Mouse (Mus musculus): ENCODE results near the gene Zfp574.

Gene Zfp574

DNA sequence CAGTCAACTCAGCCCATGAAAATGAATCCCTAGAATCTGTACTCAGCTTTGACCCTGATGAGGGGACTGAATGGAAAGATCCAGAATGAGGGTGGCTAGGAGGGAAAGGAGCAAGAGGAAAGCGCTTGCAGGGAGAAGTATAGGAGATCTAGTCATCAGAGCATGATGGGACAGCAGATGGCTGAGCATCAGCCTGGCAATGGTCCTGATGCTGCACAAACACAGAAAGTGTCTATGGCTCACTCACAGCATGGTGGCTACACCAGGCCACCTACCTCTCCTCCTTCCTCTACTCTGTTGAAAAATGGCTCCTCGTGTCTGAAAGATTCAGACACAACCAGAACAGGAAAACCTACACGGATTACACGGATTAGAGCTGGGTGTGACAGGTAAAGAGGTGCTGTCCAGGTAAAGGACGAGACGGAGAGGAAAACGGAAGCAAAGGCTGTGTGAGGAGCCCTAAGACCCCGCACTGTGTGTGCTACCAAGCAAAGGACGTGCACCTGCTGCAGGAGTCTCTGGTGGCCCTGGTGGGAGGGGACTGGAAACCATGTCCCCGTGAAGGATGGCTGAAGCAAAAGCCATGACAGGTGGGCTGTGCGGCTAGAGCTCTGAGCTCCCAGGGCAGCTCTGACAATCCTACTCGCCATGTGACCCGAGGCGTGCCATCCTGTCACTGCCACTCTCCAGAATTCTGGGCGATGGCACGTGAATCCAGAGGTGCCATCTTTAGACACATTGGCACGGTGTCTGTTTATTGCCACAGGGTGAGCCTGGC lies 40.0 kb downstream of the Zfp574 start:
- DNase-seq (ENCODE audit: low spot score) = no peak

DNA sequence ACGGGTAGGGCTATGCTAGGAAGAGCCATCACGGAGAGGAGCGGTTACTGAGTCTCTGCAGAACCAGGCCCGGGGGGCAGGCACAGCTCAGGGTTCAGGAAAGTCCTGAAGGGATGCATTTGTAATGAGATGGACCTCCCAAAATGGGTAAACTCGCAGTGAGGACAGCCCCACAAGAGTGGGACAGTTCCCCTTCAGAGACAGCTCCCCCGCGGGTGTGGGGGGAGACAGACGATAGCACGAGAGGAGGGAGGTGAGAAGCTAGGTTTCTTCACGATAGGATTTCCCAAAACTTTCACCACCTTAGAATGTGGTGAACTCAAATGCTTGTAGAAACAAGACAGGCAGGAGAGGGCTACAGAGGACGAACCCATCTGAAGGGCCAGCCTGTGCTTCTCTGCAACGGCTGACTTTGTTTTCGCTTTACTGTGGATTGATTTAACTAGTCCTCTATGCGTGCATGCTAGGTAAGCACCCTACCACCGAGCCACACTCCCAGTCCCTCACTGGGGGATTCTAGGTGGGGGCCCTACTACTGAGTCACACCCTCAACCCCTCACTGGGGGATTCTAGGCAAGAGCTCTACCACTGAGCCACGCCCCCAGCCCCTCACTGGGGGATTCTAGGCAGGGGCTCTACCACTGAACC lies 40.7 kb downstream of the Zfp574 start:
- DNase-seq (ENCODE audit: low spot score) = no peak

DNA sequence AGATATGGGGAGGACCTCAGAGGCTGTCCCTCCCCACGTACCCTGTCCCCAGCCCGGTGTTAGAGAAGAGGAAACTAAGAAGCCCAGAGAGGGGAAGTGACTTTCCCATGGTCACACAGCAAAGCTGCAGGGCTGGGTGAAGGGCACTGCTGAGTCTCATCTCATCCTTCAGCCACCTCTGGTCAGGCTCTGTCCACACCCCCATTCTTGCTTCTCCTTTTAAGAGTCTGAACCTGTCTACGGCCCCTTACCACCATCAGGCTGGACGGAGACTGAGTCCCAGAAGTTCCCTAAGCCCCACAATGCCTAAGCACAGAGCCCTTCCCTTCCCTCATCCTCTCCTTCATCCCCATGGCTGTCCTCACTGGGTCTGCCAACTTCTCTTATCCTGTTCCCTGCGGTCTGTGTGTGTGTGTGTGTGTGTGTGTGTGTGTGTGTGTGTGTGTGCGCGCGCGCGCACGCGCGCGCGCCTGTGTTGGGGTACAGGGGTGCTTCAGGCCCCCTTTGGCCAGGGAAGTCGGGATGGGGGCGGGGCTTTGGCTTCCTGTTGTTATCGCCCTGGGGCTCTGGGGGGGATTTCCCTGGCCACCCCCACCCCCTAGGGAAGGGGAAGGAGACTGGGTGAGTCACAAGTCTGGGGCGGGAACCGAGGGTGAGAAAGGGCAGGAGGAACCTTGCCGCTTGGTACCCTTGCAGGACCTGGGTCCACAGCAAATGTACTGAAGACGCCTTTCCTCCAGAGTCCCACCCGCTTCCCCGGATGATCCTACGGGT lies 47.9 kb downstream of the Zfp574 start:
- DNase-seq (ENCODE audit: low spot score) = no peak

DNA sequence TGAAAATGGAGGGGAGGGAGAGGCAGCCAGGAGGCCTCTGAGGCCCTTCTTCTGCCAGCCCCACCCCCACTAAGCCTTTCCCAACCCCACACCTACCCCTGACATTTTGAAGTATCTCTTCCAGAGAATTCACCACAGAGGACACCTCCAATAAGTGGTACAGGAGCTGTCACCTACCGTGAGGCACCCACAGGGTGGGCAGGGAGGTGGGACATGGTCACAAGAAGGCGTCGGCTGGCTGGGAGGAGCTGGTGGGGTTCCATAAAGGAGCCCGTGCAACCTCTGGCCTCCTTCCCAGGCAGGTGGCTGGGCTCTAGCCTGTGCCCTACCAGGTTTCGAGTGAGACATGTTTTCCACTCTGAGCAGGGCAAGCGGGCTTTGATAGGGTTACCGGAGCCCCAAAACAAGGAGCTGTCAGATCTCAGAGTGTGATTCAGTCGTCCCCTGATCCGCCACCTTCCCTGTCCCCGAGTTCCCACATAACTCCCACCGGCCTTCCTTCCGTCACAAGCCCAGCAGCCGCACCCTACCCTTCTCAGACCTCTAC lies 48.9 kb downstream of the Zfp574 start:
- no peak for DNase-seq (ENCODE audit: low spot score)

DNA sequence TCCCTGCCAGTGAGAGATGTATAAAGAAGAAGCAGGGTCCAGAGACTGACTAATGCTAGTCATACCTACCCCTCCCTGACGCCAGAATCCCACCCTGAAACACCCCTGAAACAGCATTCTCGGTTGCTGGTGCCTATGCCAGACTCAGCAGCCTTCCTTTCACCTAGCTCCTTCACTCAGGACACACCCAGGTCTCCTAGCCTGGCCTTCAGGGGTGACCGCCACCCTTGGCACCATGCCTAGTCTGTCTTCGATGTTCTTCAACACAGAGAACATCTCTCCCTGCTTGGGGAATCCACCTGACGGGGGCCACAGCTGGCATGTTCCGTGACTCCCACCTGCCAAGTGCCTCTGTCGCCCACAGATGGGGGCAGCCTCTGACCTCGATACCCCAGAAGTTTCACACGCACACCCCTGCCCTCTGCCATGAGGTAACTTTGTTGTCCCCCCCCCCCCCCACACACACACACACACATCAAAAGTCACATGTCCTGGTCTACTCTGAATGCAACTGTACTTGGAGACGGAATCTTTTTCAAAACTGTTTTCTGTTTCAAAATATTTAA lies 53.4 kb downstream of the Zfp574 start:
- no peak for DNase-seq (ENCODE audit: low spot score)

DNA sequence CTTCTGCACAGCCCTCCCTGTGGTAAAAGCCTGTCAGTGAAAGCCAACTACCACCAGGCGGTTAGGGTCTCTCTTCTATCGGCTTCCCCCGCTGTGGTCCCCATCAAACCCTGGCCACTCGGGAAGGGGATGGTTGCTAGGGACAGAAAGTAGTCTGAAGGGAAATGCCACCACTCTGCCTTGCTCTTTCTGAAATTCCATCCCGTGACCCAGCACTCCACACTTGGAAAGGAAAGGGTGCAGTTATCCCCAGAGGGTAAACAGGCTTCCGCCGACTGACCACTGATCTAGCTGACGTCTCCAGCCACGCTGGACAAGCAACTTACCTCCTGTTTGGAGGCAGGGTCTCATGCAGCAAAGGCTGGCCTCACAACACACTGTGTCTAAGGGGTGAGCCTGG lies 55.6 kb downstream of the Zfp574 start:
- DNase-seq (ENCODE audit: low spot score) = no peak

DNA sequence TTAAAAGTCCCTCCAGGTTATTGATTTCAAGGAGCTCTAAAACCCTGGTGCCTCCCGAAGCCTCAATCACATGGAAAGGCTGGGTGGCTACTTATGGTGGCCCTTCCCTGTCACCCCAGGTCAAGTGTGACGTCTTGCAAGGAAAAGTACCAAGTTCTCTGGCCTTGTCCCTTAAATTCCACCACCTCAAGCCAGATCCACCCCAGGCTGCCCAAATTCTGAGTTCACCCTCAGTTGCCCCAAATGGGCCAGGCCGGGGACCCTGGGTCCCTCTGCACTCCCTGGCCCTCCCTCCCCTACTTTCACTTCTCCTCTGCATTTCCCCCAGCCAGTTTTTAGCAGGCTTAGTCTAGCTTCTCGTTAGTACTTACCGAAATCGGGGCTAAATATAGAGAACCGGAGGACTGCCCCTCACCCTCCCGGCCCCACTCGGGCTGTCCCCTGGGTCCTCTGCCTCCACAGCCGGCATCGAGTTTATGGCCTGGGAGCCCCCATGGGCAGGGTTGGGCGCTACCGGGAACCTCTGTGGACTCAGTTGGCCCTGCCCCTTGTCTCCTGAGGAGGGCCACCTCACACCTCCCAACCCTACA lies 57.1 kb downstream of the Zfp574 start:
- DNase-seq (ENCODE audit: low spot score) = no peak

DNA sequence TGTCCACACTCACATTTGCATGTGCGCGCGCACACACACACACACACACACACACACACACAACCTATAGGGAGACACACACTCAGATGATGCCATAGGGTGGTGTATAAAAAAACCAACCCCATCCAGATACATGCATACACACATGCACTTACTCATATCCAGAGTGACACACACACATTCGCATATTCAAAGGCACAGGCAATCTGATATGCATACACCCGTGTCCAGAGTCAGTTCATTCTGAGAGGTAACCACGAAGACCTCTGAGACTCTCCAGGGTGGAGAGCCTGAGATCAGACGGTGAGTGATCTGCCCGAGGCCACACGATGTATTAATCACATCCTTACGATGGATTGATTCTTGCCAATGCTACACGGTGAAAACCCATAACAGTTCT lies 58.2 kb downstream of the Zfp574 start:
- no peak for DNase-seq (ENCODE audit: low spot score)

DNA sequence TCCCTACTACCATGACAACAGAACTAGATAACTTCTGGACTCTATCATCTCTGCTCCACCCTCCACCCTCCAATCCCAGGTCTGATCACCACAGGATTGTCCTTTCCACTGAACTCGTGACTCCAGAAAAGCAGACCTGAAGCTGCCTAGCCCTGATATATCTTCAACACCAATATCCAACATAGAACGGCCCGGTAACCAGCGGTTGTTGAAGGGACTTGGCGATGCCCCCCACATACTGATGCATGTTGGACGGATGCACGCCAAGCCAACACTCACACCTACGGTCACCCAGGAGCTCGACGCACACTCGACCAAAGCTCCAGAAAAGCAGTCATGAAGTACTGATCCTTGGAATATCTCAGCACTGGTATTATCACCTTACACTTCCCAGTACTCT lies 58.9 kb downstream of the Zfp574 start:
- no peak for DNase-seq (ENCODE audit: low spot score)

DNA sequence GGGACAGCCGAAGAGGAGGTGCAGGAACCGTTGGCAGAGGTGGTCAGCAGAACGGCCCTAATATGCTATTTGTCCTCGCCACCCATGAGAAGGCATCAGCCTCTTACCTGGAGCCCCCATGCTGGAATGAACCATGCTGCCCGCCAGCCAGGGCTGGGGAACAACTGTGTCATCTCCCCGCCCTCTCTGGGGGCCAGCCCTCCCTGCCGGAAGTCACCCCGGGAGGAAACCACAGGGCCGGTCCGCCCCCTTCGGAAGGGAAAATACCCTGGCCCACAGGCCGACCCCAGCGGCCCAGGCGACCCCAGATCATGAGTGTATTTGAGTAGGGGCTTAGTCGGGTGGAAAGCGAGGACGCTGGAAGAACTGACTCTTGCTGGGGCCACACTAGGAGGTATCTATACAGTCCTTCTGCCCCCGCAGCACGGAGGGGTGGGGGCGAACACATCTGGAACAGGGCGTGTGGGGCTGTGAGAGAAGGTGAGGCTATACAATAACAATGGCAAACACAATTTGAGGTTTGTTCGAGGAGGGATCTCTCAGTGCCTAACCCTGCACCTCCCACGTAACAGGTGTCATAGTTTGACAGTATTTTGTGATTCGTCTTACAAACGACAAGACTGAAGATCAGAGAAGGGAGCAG lies 60.1 kb downstream of the Zfp574 start:
- DNase-seq (ENCODE audit: low spot score) = no peak

Measured in embryo, embryonic 10 days (tissue).